Mouse (Mus musculus): ENCODE results near the gene Ube2ql1. TPM values are rescaled to one million over a fixed set of nuclear protein-coding genes. Genes with fewer than 3 reads are reported as not detected.

Gene Ube2ql1
- total RNA-seq (2021) (1 to 10 TPM; 1.1 to 3.1 TPM), polyA plus RNA-seq (2012; rRNA removed) (2.0 and 2.8 TPM in 2 replicates)
- long read RNA-seq, result 0 reads

- DNase-seq, result peak; percentile 94
Observed at GRCm38 (mm10) chr13:69739759-69740135, at the start of gene Ube2ql1. Gene Ube2ql1 (minus strand): TSS chr13:69739889.

DNA sequence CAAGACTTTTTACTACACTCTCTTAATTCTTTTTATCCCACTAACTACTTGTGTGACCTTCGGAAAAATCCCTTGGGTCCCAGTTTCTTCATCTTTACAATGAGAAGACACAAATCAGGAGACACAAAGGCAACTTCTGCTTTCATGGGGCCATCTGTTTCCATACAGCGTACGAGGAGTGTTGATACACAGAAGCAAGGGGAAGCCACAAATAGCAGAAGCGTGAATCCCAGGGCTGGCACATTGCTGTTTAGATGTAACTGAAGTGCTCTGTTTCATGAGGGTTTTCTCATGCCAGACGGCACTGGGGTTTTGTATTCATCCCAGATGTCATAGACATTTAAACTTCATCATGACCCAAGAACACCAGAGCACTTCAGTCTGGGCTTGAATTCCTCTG is 49.0 kb upstream of the Ube2ql1 start:
- no peak for DNase-seq

GRCm38 (mm10) chr13:69778221-69778620 is 38.5 kb upstream of the Ube2ql1 start:
- no peak for DNase-seq

DNA sequence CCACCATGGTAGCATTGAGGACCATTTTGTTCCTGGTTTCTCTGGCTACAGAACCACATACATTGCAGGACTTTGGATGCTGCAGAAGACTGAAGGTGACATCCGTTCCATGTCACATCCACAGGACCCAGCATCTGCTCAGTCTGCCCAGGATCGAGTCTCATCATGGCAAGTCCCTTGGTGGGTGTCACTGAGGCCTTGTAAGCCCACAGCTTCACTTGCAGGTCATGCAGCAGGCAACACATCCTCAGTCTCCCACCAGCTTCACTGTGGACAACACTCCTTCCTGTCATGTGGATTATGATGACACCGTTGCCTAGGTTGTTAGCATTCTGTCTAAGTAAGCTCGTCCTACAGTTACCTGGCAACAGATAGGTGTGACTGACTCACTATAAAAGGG is 32.7 kb upstream of the Ube2ql1 start:
- no peak for DNase-seq

DNA sequence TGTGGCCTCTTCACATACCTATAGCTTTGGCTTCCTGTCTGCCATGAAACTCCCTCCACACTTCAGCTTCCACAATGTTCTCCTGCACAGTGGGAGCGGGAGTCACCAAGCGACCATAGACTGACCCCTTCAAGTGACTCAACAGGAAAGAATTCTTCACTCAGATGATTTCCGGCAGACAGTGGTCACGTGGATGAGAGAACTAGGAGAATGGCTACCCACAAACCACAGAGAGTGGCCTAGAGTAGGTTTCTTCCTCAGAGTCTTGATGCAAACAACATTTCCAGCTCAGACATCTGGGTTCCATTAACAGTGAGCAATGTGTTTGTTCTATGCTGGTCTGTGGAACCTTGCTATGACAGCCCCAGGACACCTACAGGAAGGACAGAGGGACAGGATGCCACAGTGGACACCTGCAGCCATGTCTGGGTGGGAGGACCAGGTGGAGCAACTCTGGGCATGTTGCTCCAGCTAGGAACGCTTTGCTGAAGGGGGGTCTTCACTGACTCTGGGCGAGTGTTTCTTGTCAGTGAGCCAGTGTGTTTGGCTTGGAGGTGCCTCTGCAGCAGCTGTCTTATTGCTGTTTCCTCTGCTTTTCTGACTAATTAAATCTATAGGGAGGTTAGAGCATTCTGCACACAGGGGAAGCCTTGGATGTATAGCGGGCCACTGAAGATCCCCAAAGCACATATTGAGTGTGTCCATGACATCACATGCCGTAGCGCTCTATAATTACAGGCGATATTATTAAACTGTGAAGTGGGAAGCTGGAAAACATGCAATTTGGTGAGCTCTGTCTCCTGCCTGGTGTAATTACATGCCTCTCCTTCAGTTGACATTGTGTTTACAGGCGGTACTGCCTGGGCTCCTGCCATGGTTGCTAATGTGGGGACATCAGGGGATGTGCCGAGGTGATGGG is 31.1 kb upstream of the Ube2ql1 start:
- DNase-seq, result no peak

DNA sequence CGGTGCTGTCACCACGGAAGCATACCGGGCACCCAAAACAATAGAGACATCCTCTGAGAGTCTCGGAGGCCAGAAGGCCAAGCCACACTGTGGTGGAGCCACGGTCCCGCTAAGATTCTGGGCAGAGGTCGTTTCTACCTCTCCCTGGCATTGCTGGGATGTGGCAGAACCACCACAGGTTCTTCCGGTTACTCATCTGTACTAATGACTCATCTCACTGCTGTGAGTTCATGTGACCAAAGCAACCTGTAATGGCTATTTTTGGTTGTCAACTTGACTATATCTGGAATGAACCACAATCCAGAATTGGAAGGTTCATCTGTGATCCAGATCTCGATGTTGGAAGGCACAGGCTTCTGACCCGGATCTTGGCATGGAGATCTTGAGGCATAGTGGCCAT is 28.5 kb upstream of the Ube2ql1 start:
- no peak for DNase-seq

- DNase-seq, result no peak
Observed at GRCm38 (mm10) chr13:69764646-69765045, 25.0 kb upstream of the Ube2ql1 start.

DNA sequence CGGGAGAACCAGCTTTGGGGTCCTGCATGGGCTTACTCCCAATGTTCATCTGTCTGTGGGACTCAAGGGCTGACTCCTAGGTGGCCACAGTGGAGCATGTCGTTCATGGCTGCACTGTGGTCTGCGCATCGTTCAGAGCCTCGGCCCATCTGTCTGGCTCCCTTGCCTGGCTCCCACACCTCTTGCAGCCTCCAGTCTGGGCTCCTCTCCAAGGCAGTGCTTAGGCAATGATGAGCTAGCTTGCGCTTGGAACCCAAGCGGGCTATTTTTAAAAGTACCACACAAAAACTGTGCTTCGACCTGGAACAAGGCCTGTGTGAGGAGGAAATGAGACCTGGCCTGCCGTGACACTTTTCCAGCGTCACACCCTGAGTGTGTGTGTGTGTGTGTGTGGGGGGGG is 21.7 kb upstream of the Ube2ql1 start:
- DNase-seq, result peak; percentile 6

- no peak for DNase-seq
Observed at GRCm38 (mm10) chr13:69758979-69759378, 19.3 kb upstream of the Ube2ql1 start.

GRCm38 (mm10) chr13:69752875-69753274 is 13.2 kb upstream of the Ube2ql1 start:
- no peak for DNase-seq

GRCm38 (mm10) chr13:69751510-69751909 is 11.8 kb upstream of the Ube2ql1 start:
- no peak for DNase-seq

GRCm38 (mm10) chr13:69748756-69749155 is 9.1 kb upstream of the Ube2ql1 start:
- no peak for DNase-seq

DNA sequence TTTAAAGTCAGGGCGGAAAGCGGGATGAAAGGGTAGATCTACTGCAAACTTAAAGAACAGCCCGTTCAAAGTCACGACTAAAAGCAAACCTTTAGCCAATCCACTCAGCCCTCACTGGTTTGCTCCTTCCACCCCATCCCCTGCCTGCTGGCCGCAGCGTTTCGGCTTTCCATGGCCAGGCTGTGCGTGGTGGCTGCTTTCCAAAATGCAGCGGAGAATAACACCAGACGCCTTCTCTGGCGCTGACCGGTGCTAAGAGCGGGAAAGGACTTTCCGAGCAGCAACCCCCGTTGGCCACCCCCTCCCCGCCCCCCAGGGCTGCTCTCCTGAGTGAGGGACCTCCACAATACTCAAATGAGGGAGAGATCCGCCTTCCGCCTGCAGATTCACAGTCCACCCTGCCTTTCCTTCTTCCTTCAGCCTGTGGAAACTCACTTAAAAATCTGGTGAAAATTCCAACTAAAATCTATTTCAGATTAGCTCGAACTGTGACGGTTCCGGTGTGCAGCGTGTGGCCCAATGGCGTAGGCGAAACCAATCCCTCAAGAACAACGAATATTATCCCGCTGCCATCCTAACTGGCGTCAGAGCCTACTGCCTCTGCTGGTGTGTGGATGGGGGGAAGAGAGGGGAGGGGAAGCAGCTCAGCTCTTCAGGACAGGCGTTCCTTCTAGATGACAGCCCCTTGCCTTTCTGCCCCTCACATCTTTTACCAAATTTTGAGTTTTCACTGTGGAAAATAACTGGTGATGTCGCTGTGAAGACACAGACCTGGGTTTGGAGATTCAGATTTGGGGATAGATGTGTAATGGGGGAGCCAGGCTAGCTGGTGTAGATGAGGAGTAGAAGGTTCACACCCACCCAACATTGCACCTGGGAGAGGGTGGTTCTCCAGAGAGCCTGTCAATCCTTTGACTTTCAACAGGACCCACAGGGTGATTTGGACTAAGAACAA is 919 bp upstream of the Ube2ql1 start:
- peak; percentile 62 for DNase-seq

DNA sequence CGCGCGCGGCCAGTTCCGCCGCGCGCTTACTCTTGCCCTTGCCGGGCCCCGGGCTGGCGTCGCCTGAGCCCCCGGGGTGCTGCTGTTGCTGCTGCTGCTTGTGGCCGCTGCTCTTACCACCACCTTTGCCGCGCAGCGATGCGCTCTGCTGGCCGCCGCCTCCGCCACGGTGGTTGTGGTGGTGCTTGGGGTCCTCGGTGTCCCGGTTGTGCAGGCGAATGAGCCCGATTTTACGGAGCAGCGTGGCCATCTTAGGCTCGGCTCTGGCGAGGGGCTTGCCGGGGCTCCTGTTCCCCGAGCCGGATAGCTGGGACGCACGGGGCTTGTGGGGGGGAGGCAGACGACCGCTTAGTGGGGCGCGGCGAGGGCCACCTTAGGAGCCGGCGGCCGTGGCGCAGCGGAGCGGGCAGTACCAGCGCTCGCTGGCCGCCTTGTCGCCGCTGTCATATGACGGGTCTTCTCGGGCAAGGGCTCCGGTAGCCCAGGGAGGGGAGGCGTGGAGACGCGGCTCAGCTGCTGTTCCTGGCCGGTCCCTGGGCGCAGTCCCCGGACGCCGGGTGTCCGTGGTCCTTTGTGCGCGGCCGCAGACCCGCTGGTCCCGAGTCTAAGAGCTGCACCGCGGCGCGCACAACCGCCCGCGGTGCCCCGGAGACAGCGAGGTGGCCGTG is 464 bp downstream of the Ube2ql1 start:
- peak; percentile 60 for DNase-seq

DNA sequence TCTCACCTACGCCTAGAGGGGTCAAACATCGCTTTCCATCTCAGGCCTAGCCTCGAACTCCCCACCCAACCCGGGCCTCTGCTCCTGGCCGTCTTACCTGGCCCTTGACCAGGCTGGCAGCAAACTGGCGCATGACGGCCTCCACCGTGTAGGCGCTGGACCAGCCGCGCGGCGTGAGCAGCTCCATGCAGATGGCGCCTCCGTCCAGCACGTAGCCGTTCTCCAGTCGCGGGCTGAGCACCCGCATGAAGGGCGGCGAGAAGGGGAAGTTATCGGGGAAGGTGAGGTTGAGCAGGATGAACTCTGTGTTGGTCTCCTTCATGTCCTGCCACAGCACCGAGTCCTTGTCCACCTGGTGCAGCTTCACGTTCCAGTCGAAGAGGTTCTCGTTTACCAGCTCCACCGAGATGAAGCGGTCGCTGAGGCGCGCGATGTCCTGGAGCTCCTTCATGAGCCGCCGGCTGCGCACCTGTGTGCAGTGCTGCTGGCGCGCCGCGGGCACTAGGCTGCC is 1.2 kb downstream of the Ube2ql1 start:
- DNase-seq, result peak; percentile 23

GRCm38 (mm10) chr13:69737444-69738185 is 2.1 kb downstream of the Ube2ql1 start:
- no peak for DNase-seq

GRCm38 (mm10) chr13:69732636-69733035 is 7.1 kb downstream of the Ube2ql1 start:
- DNase-seq, result no peak

DNA sequence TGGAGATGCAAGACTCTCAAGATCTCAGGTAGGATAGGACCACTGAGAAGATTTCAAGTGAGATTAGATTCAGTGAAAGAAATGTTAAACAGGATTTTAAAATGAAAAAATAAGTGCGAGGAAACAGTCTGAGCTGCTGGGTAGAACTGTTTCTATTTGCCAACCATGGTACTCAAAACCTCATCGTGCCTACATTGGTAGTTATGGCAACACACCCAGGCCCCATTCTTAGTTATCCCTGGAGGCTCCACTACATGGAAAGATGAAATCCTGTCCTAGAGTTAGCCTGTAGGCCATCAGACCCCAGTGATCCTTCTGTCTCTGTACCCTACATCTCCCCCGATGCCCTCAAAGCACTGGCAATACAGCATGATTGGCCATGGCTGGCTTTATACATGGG is 14.3 kb downstream of the Ube2ql1 start:
- DNase-seq, result no peak

- peak; percentile 80 for DNase-seq
Observed at GRCm38 (mm10) chr13:69721141-69721540, 18.5 kb downstream of the Ube2ql1 start.

DNA sequence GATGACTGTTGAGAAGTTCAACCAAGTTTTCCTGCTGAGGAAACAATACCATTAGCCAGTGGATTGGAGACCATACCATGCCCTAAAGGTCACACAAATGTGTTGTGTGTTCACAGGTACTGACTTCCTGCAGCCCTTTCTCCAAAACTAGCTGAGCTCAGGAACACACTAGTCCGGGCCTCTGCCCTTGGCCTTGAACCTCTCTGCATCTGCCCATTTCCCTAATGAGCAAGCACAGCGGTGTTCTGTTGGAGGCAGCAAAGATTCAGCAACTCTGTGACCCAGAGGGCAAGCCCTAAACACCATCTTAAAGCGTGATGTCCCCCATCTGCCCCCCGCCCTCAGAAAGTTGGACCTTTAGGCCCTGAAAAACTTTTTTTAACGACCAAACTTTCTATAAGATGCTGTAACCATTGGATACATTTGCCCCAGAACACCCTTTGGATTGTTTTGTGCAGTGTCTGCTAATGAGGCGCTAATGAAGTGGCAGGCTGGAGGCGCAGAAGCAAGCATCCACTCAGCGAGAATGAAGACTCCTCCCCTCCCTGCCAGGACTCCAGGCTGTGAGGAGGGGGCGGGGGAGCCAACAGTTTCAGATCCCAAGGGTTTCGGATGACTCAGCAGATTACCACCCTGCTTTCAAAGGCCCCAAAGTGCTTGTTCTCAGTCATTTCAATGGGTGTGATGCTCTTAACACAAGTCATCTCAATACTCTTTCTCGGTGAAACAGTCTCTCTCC is 21.7 kb downstream of the Ube2ql1 start:
- DNase-seq, result no peak

Data from adrenal gland, adult 2 months (tissue).